Mouse (Mus musculus) heart, postnatal 0 days (tissue): ENCODE results near the gene Jph3. TPM values are rescaled to one million over a fixed set of nuclear protein-coding genes. Genes with fewer than 3 reads are reported as not detected.

ENCODE experiments used
- ATAC-seq: fragments of 200-750 bp; cut with Nextera tagmentation; 2 replicates; pipeline ENCODE4 v1.8.0; 2017; ENCODE audit warnings: low read depth, moderate number of reproducible peaks, moderate library complexity; ENCODE audit not compliant: insufficient read depth
- DNase-seq: peaks from one replicate; pipeline ENCODE4 v3.0.0-alpha.2; 2016; ENCODE audit warnings: low spot score
- H3K27ac ChIP-seq: fragments of 300-500 bp; sonication (generic); 2 replicates; pipeline ENCODE4 v1.5.1; 2014; ENCODE audit warnings: low read depth, mild to moderate bottlenecking
- H3K27me3 ChIP-seq: fragments of 300-500 bp; sonication (generic); 2 replicates; pipeline ENCODE4 v1.6.1; 2014; ENCODE audit warnings: low read length, mixed read lengths; ENCODE audit not compliant: control insufficient read depth, insufficient read depth
- H3K36me3 ChIP-seq: fragments of 300-500 bp; sonication (generic); replicated peaks from 2 replicates; pipeline ENCODE4 v1.6.1; 2014; ENCODE audit warnings: low read length, mixed read lengths; ENCODE audit not compliant: control insufficient read depth, insufficient read depth
- H3K4me1 ChIP-seq: fragments of 300-500 bp; sonication (generic); 2 replicates; pipeline ENCODE4 v1.6.1; 2014; ENCODE audit warnings: antibody characterized with exemption; ENCODE audit not compliant: control insufficient read depth, insufficient read depth
- H3K4me2 ChIP-seq: fragments of 300-500 bp; sonication (generic); 2 replicates; pipeline ENCODE4 v1.6.1; 2014; ENCODE audit warnings: low read depth, mild to moderate bottlenecking, low read length, moderate library complexity
- H3K4me3 ChIP-seq: fragments of 300-500 bp; sonication (generic); 2 replicates; pipeline ENCODE4 v1.5.1; 2014; ENCODE audit warnings: low read depth, low read length
- H3K9ac ChIP-seq: fragments of 300-500 bp; sonication (generic); replicated peaks from 2 replicates; pipeline ENCODE4 v1.6.1; 2014; ENCODE audit warnings: low read depth, low read length, mixed read lengths
- H3K9me3 ChIP-seq: fragments of 300-500 bp; sonication (generic); replicated peaks from 2 replicates; pipeline ENCODE4 v1.6.1; 2016; ENCODE audit warnings: low read length; ENCODE audit not compliant: control insufficient read depth
- CTCF ChIP-seq: IDR thresholded peaks from 2 replicates; pipeline ENCODE4 v1.5.1; 2016; ENCODE audit warnings: antibody characterized with exemption, control low read depth, low read depth
- EP300 ChIP-seq: IDR thresholded peaks from 2 replicates; pipeline ENCODE4 v1.6.1; 2016; ENCODE audit warnings: antibody characterized with exemption, low read depth
- WGBS: fragments of 180-500 bp; shearing (Covaris S2); extraction: QIAGEN DNeasy Blood & Tissue Kit; methylation state at CpG from one replicate; pipeline ENCODE4 v1.1.7; 2014; 5-methylcytosine and 5-hydroxymethylcytosine counted together
- polyA plus RNA-seq: library from polyadenylated mRNA; unstranded; fragments of >200 nt; fragmentation: Nextera tagmentation; extraction: Ambion mirVana; gene quantifications from 2 replicates; pipeline ENCODE4 v1.2.1, GENCODE M21; 2015
- total RNA-seq: library from RNA; depleted of rRNA; stranded (reverse); fragments of >200 nt; gene quantifications from 2 replicates; pipeline ENCODE4 v1.2.3, GENCODE M21; 2014; ENCODE audit warnings: low replicate concordance

The Jph3 gene
- total and polyA plus RNA-seq, 2 experiments from 2014 or later, result 0.03 TPM; not detected in 1

DNA sequence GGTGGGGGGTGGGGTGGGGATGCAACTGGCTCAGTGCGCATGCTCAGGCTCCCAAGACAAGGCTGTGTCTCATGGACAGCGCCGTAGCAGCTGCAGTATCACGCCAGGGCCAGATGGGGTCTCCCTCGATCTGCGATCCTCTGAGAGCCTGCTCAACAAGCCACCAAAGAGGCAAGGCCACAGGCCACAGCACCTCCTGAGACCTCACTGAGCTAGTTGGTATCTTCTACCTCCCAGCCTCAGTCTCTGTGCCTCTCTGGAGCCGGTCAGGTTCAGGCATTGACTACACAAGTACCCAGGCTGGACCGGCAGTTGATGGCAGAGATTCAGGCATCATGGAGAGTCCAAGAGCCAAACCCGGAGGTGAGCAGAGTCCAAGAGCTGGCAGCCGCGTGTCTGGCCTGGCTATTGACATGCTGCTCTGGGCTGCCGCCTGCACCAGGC is 11.4 kb upstream of the Jph3 start:
- no peak for TF ChIP-seq EP300
- TF ChIP-seq CTCF, result peak; percentile 89
- H3K4me2 ChIP-seq, result no peak overlapping the region
- peaks cover 42% of the 10 kb centered on the region for H3K27me3 ChIP-seq
- DNase-seq (peak; percentile 84), ATAC-seq (peak; percentile 83)
- WGBS, result 27% methylated on average over 12 of the region's 12 CpGs
- H3K9me3 ChIP-seq, result no peaks in the 10 kb centered on the region
- no peak overlapping the region for H3K9ac ChIP-seq
- H3K27ac ChIP-seq, result no peak overlapping the region
- no peaks in the 10 kb centered on the region for H3K4me1 ChIP-seq
- no peaks in the 10 kb centered on the region for H3K36me3 ChIP-seq
- no peak overlapping the region for H3K4me3 ChIP-seq

DNA sequence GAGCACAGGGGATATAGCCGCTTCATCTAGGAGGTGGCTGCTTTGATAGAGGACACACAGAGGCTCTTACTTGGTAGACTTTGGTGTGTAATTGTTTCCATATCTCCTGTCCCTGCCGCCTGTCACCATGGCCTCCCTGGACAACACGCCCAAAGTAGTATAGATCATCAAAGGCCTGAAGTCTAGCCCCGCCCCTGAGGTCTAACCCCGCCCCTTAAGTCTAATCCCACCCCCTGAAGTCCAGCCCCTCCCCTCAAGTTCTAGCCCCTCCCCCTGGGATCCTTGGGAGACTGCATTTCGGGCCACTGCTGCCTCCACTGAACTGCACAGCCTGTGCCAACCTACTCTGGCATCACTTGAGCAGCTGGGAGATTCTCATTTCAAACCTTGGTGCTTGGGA is 10.5 kb upstream of the Jph3 start:
- Histone ChIP-seq H3K36me3 (no peaks in the 10 kb centered on the region), H3K9me3 (no peaks in the 10 kb centered on the region), H3K27me3 (peaks cover 39% of the 10 kb centered on the region), H3K4me1 (no peaks in the 10 kb centered on the region), H3K27ac (no peak overlapping the region), H3K4me3 (no peak overlapping the region), H3K9ac (no peak overlapping the region), H3K4me2 (no peak overlapping the region)
- TF ChIP-seq CTCF (no peak), EP300 (no peak)
- WGBS, result 42% methylated on average over 6 of the region's 6 CpGs
- ATAC-seq (no peak; the same call in 1 of the 2 replicates), DNase-seq (no peak)

DNA sequence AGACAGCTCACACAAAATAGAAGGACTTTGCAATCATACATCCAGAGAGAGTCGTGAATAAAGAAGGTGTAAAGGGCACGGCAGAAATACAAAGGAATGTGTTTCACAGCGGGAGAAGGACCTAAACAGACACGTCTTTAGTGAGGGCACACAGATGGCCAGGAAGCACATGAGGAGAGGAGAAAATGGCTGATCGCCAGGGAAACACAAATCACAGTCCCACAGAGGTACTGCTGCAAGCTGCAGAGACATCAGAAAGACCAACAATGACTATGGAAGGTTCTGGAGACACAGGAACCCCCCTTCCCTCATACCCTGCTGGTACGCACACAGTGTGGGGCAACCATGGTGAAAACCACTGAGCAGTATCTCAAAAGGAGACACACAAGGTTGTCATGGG is 8.4 kb upstream of the Jph3 start:
- Histone ChIP-seq H3K27me3 (peaks cover 27% of the 10 kb centered on the region), H3K4me2 (no peak overlapping the region), H3K27ac (no peak overlapping the region), H3K4me1 (no peaks in the 10 kb centered on the region), H3K9me3 (no peaks in the 10 kb centered on the region), H3K36me3 (no peaks in the 10 kb centered on the region), H3K4me3 (no peak overlapping the region), H3K9ac (no peak overlapping the region)
- ATAC-seq (no peak), DNase-seq (no peak)
- 49% methylated on average over 6 of the region's 6 CpGs for WGBS
- TF ChIP-seq EP300 (no peak), CTCF (no peak)

DNA sequence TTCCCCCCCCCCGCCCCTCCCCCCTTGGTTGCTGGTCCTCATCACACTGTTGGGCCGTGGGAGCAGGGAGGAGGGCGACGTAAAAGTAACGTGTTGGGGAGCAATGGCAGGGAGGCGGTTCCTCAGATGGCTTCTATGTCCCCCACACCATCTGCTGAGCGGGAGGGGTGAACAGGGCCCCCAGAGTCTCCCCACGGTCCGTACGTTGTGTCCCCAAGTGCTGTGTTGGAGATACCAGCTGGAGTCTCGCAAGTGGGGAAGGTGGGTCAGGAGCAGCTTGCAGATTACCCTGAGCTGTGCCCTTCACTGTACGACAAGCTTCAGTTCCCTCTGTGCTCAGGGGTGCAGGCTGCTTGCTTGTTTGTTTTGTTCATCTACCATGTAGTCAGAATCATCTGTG is 5.6 kb upstream of the Jph3 start:
- H3K9me3 ChIP-seq, result 0 out of 2 replicates have a peak, but pooled peaks cover 3% of the 10 kb centered on the region
- no peak overlapping the region for H3K4me3 ChIP-seq
- whole genome bisulfite sequencing, result 72% methylated on average over 12 of the region's 12 CpGs
- no peak overlapping the region for H3K4me2 ChIP-seq
- ATAC-seq (no peak), DNase-seq (no peak)
- no peaks in the 10 kb centered on the region for H3K36me3 ChIP-seq
- H3K4me1 ChIP-seq, result no peaks in the 10 kb centered on the region
- TF ChIP-seq EP300 (no peak), CTCF (no peak)
- no peak overlapping the region for H3K9ac ChIP-seq
- no peak overlapping the region for H3K27ac ChIP-seq
- peaks cover 32% of the 10 kb centered on the region for H3K27me3 ChIP-seq

DNA sequence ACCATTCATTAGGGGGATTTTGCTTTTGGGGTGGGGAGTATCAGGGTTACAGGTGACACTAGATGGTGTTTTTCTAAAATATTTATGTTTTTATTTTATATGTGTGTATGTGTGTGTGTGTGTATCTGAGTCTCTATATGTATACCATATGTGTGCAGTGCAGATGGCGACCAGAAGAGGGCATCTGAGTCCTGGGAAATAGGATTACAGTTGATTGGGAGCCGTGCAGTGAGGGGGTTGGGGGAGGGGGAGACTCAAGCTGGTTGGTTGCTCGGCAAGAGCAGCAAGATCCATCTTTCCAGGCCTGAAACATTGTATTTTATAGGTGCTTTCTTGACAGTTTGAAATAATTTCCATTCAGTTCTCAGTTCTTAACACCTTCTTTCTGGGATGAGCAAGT is 2.3 kb upstream of the Jph3 start:
- Histone ChIP-seq H3K4me3 (no peak overlapping the region), H3K4me1 (no peaks in the 10 kb centered on the region), H3K9me3 (0 out of 2 replicates have a peak, but pooled peaks cover 3% of the 10 kb centered on the region), H3K27ac (no peak overlapping the region), H3K9ac (no peak overlapping the region), H3K27me3 (peaks cover 53% of the 10 kb centered on the region), H3K4me2 (no peak overlapping the region), H3K36me3 (no peaks in the 10 kb centered on the region)
- TF ChIP-seq EP300, result no peak
- DNase-seq (no peak), ATAC-seq (no peak)
- WGBS, result 53% methylated on average over 3 of the region's 3 CpGs

DNA sequence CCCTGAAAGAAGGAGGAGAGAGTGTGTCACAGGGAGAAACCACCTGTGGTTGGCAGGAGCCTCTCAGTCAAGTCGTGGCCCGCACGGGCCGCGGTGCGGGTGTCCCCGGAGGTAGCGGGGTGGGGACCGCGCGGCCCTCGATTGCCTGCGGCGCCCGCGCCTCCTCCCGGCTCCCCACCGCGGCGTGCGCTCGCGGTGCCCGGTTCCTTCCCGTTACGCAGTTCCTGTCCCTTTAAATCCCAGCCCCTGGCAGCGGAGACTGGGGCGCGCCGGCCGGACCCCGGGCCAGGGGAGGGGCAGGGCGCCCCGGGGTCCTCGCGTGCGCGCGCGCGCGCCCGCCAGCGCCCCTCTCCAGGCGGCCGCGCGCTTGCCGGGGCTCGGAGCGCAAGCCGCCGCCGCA is 331 bp downstream of the Jph3 start:
- Histone ChIP-seq H3K4me1 (no peaks in the 10 kb centered on the region), H3K9ac (no peak overlapping the region), H3K4me3 (peak overlapping the region; percentile 47), H3K9me3 (0 out of 2 replicates have a peak, but pooled peaks cover 3% of the 10 kb centered on the region), H3K27me3 (peaks cover 67% of the 10 kb centered on the region), H3K27ac (no peak overlapping the region), H3K36me3 (no peaks in the 10 kb centered on the region), H3K4me2 (peak overlapping the region; percentile 80)
- 2% methylated on average over 33 of the region's 54 CpGs for WGBS
- ATAC-seq, result no peak
- TF ChIP-seq CTCF (no peak), EP300 (no peak)
- DNase-seq, result no peak
